Mouse (Mus musculus) liver, adult 2 months (tissue): ENCODE data around the gene Tmem87a.

Experiments used
- CTCF ChIP-seq: fragments of 200-500 bp; IDR thresholded peaks from 2 replicates; pipeline ENCODE4 v1.5.1; 2011; ENCODE audit warnings: low read depth, low read length, control low read depth
- POLR2A ChIP-seq: fragments of 200-500 bp; IDR thresholded peaks from 2 replicates; pipeline ENCODE4 v1.6.1; 2011; ENCODE audit warnings: low read length, control low read depth; ENCODE audit not compliant: insufficient read depth; ENCODE audit errors: extremely low read depth

GRCm38 (mm10) chr2:120446373-120446772 lies 42.5 kb upstream of the Tmem87a start:
- TF ChIP-seq CTCF (no peak), POLR2A (no peak)
